ENCODE assay signal across 19 mouse cellular contexts in the genomic region with DNA sequence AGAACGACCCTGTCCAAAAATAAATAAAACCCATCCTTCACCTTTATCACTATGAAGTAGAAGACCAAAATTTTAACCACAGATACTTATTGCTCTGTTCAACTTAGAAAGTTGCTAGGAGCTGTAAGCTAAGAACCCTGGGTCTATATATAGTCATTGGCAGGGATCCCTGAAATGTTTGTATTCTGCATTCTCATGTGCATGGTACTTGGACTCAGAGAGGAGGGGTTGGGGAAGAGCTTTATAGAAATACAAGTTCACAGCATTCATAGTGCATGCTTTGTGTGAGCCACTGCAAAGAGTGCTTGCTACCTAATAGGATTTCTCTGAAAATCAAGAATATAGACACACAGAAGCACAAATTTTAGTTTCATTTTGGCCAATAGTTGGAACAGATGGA. TPM values are rescaled to one million over a fixed set of nuclear protein-coding genes. Genes with fewer than 3 reads are reported as not detected.
A peak's percentile ranks its signal among the peaks of the same experiment; 100 is the strongest.
DNase-seq lines count a peak whose midpoint lies in the region; ATAC-seq and TF ChIP-seq lines count a peak whose summit lies in the region.
"Had no signal": no experiment of that assay in that cellular context is flagged by ENCODE, and none has a peak within 500 bp of the region (broad histone marks: within the 10 kb centered on the region; RNA-seq: fewer than 3 reads in every experiment).

No protein-coding gene starts in this region.

- H3K9ac ChIP-seq in heart, adult 2 months (ENCODE audit: low read depth, low read length): no peak overlapping the region
- no peak overlapping the region for H3K9ac ChIP-seq in lung, embryonic 16.5 days (ENCODE audit: low read length)
- H3K9ac ChIP-seq: embryonic facial prominence, embryonic 12.5 days; hindbrain, embryonic 14.5 days; limb, embryonic 13.5 days; lung, embryonic 15.5 days had no signal

- no peaks in the 10 kb centered on the region for H3K79me2 ChIP-seq in heart, adult 2 months (replicated peaks; ENCODE audit: control insufficient read depth, insufficient read depth, low read length)
- peaks cover 24% of the 10 kb centered on the region for H3K79me2 ChIP-seq in myocyte (ENCODE audit: control insufficient read depth, insufficient read depth)

- WGBS in heart, adult 2 months: 56% methylated on average over 1 of the region's 1 CpGs
- 78% methylated on average over 1 of the region's 1 CpGs for WGBS in heart, embryonic 10.5 days
- 70% methylated on average over 1 of the region's 1 CpGs for WGBS in lung, embryonic 16.5 days

- H3K4me2 ChIP-seq in lung, embryonic 16.5 days (ENCODE audit: low read depth, low read length): peak overlapping the region; percentile 3; the same call in 1 of the 2 replicates
- peak overlapping the region; percentile 38 for H3K4me2 ChIP-seq in myocyte (ENCODE audit: low read depth)
- H3K4me2 ChIP-seq: embryonic facial prominence, embryonic 12.5 days; hindbrain, embryonic 14.5 days; limb, embryonic 13.5 days; lung, embryonic 15.5 days had no signal

- intact Hi-C loops in heart, adult 2 months (cut with DNase I): no loop called here

- no peak overlapping the region for H3K4me3 ChIP-seq in heart, adult 2 months
- no peak overlapping the region for H3K4me3 ChIP-seq in heart, embryonic 10.5 days
- H3K4me3 ChIP-seq in lung, embryonic 16.5 days (ENCODE audit: low read length): no peak overlapping the region
- H3K4me3 ChIP-seq in myocyte: no peak overlapping the region
- H3K4me3 ChIP-seq: embryonic facial prominence, embryonic 12.5 days; forebrain, embryonic 10.5 days; limb, embryonic 13.5 days; lung, embryonic 15.5 days; midbrain, embryonic 10.5 days had no signal

- H3ac ChIP-seq in myocyte (ENCODE audit: control insufficient read depth, insufficient read length): no peak overlapping the region

- DNase-seq in heart, adult 2 months: no peak
- DNase-seq in heart, embryonic 10.5 days (ENCODE audit: low spot score): no peak
- no peak for DNase-seq in lung, adult 18-20 months
- DNase-seq in brain, embryonic 14.5 days (ENCODE audit: low read depth): peak; percentile 32
- no peak for DNase-seq in cerebellum, postnatal 14 days
- DNase-seq: cerebellum, postnatal 36 days; gastrocnemius, postnatal 14 days; kidney, adult 11 months; right cerebral cortex, postnatal 14 days had no signal

- ATAC-seq in lung, embryonic 16.5 days (ENCODE audit: low read depth): peak; percentile 38; the same call in 1 of the 2 replicates
- ATAC-seq: Patski had no signal

- H3K36me3 ChIP-seq in heart, adult 2 months (ENCODE audit: control insufficient read depth, insufficient read depth, low read length): peaks cover 3% of the 10 kb centered on the region; the same call in 1 of the 2 replicates
- H3K36me3 ChIP-seq in heart, embryonic 10.5 days: peaks cover 16% of the 10 kb centered on the region
- peaks cover 4% of the 10 kb centered on the region; the same call in 1 of the 2 replicates for H3K36me3 ChIP-seq in lung, embryonic 16.5 days (ENCODE audit: control insufficient read depth, insufficient read depth, low read length)
- peaks cover 19% of the 10 kb centered on the region for H3K36me3 ChIP-seq in myocyte (ENCODE audit: control insufficient read depth, insufficient read depth)

- no peak for TF ChIP-seq POLR2A in heart, adult 2 months (IDR thresholded peaks at IDR 0.05; ENCODE audit: insufficient read depth, low read depth, low read length)
- no peak for TF ChIP-seq POLR2A in brain, embryonic 14.5 days (IDR thresholded peaks at IDR 0.05; ENCODE audit: borderline replicate concordance, extremely low read depth, insufficient read depth, insufficient read length, poor library complexity, severe bottlenecking)
- TF ChIP-seq POLR2A in myocyte (IDR thresholded peaks at IDR 0.05; ENCODE audit: insufficient read length, low read depth): no peak

- no peak for TF ChIP-seq CTCF in heart, adult 2 months (IDR thresholded peaks at IDR 0.05)
- TF ChIP-seq CTCF in brain, embryonic 14.5 days (IDR thresholded peaks at IDR 0.05; ENCODE audit: borderline replicate concordance, extremely low read depth, insufficient read depth, insufficient read length): no peak

- no peaks in the 10 kb centered on the region for H3K27me3 ChIP-seq in heart, adult 2 months (ENCODE audit: control insufficient read depth, insufficient read depth, low read length)
- no peaks in the 10 kb centered on the region for H3K27me3 ChIP-seq in heart, embryonic 10.5 days (ENCODE audit: insufficient read depth, poor library complexity, severe bottlenecking)
- H3K27me3 ChIP-seq in lung, embryonic 16.5 days (ENCODE audit: control insufficient read depth, insufficient read depth, low read depth, low read length): no peaks in the 10 kb centered on the region
- H3K27me3 ChIP-seq in myocyte (ENCODE audit: control insufficient read depth, insufficient read depth, insufficient read length): no peaks in the 10 kb centered on the region
- H3K27me3 ChIP-seq: CH12.LX; embryonic facial prominence, embryonic 12.5 days; limb, embryonic 13.5 days; lung, embryonic 15.5 days; Patski had no signal

- H3K27ac ChIP-seq in heart, adult 2 months: peak overlapping the region; percentile 29
- no peak overlapping the region for H3K27ac ChIP-seq in heart, embryonic 10.5 days
- 0 out of 2 replicates have a peak overlapping the region, but pooled peaks have one; percentile 31 for H3K27ac ChIP-seq in lung, embryonic 16.5 days (ENCODE audit: low read length)
- H3K27ac ChIP-seq: embryonic facial prominence, embryonic 12.5 days; forebrain, embryonic 10.5 days; hindbrain, embryonic 14.5 days; limb, embryonic 13.5 days; lung, embryonic 15.5 days; midbrain, embryonic 10.5 days had no signal

- no peaks in the 10 kb centered on the region; the same call in 1 of the 2 replicates for H3K4me1 ChIP-seq in heart, adult 2 months (ENCODE audit: control insufficient read depth, insufficient read depth, low read length)
- no peaks in the 10 kb centered on the region; the same call in 1 of the 2 replicates for H3K4me1 ChIP-seq in heart, embryonic 10.5 days
- H3K4me1 ChIP-seq in lung, embryonic 16.5 days (replicated peaks; ENCODE audit: control insufficient read depth, insufficient read depth, low read length): peaks cover 3% of the 10 kb centered on the region
- H3K4me1 ChIP-seq: embryonic facial prominence, embryonic 12.5 days; forebrain, embryonic 10.5 days; limb, embryonic 13.5 days; midbrain, embryonic 10.5 days had no signal

- no peak for TF ChIP-seq EP300 in heart, adult 2 months (IDR thresholded peaks at IDR 0.05; ENCODE audit: insufficient read depth, low read depth, low read length)

- no peaks in the 10 kb centered on the region for H3K9me3 ChIP-seq in heart, embryonic 10.5 days
- no peaks in the 10 kb centered on the region for H3K9me3 ChIP-seq in lung, embryonic 16.5 days (ENCODE audit: control insufficient read depth, low read length)
- H3K9me3 ChIP-seq: embryonic facial prominence, embryonic 12.5 days; forebrain, embryonic 10.5 days; limb, embryonic 13.5 days; lung, embryonic 15.5 days; midbrain, embryonic 10.5 days had no signal

TF ChIP-seq in myocyte, 11 proteins besides CTCF, POLR2A, EP300 and RAD21:
- TF ChIP-seq POLR2AphosphoS2 (IDR thresholded peaks at IDR 0.05; ENCODE audit: insufficient read length, low read depth) (no peak), TCF12 (IDR thresholded peaks at IDR 0.05; ENCODE audit: insufficient read depth, poor library complexity, severe bottlenecking) (no peak), E2F4 (IDR thresholded peaks at IDR 0.05; ENCODE audit: insufficient read depth) (no peak), MYOD1 (IDR thresholded peaks at IDR 0.05; ENCODE audit: control insufficient read depth in 1 of 3, insufficient read length in 2 of 3, low read depth in 2 of 3) (no peak), TCF3 (IDR thresholded peaks at IDR 0.05; ENCODE audit: insufficient read length, low read depth) (no peak), MAX (IDR thresholded peaks at IDR 0.05; ENCODE audit: low read depth) (no peak), USF1 (IDR thresholded peaks at IDR 0.05; ENCODE audit: low read depth) (no peak), CEBPB (IDR thresholded peaks at IDR 0.05; ENCODE audit: insufficient read depth, poor library complexity, severe bottlenecking) (no peak), MYOG (IDR thresholded peaks at IDR 0.05; ENCODE audit: control insufficient read depth in 1 of 3, insufficient read depth in 1 of 3, insufficient read length in 2 of 3, low read depth in 2 of 3) (no peak), REST (IDR thresholded peaks at IDR 0.05; ENCODE audit: insufficient read depth, insufficient read length) (no peak), SRF (IDR thresholded peaks at IDR 0.05; ENCODE audit: control insufficient read depth, insufficient read length, low read depth) (no peak)

RNA-seq across cellular contexts. Expression of a gene that starts 43.2 kb away (rescaled TPM):
- total RNA-seq in heart, adult 2 months (2021): 10 to 100 TPM; 22.5 to 25.0 TPM
- 12.5 and 25.4 TPM in 2 replicates for polyA plus RNA-seq in heart, adult 2 months (2012; rRNA removed)
- polyA plus RNA-seq in heart, embryonic 10.5 days (2016; fragmentation: Nextera tagmentation; extraction: Ambion mirVana): 9.6 and 11.2 TPM in 2 replicates
- polyA plus RNA-seq in lung, embryonic 16.5 days (2015; fragmentation: Nextera tagmentation; extraction: Ambion mirVana): 11.1 and 13.3 TPM in 2 replicates
- polyA plus RNA-seq in brain, embryonic 14.5 days (2012; rRNA removed): 39.8 and 42.7 TPM in 2 replicates
- 5.6 TPM for polyA plus RNA-seq in myocyte (2012; fragmentation: generic; extraction: Trizol)
